Mouse (Mus musculus): Measurements from ENCODE around the gene Thpo.

The Thpo gene

DNA sequence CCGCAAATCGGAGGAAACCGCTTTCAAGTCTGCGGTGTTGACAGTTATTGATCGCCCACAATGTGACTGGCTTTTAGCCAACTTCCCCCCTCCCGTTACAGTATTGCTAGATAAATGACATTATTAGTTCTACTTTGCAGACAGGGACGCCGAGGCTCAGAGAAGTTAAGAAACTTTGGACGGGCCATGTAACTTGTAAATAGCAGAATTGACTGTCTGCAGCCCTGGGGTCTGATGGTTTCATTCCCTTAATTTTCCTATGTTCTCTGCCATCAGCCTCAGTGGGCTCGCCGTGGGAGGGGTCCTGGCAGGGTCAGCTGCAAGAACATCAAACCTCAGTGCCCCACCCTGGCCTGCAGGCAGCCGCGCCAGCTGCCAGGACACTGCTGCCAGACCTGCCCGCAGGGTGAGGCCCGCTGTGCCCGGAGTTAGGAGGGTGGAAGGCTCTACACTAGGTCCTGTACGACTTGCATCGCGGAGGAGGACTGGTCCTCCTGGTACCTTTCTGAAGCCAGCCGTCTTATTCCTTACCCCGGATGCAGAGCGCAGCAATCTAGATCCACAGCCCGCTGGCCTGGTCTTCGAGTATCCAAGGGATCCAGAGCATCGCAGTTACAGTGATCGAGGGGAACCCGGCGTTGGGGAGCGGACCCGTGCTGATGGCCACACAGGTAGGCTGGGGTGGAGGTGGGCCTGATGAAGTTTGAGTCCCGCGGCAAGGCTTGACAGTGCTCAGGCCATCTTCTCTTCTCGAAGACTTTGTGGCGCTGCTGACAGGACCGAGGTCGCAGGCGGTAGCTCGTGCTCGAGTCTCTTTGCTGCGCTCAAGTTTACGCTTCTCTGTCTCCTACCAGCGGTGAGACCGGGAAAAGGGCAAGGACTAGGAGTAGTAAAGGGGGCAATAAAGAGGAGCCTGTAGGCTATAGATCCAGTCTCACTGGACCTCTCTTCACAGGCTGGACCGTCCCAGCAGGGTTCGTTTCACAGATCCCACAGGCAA is at the start of gene Thpo:
Gene Thpo, minus strand, starts transcription at position 781 of the 1,000 bp plus-strand sequence.
- DNase-seq = peak; percentile 65

DNA sequence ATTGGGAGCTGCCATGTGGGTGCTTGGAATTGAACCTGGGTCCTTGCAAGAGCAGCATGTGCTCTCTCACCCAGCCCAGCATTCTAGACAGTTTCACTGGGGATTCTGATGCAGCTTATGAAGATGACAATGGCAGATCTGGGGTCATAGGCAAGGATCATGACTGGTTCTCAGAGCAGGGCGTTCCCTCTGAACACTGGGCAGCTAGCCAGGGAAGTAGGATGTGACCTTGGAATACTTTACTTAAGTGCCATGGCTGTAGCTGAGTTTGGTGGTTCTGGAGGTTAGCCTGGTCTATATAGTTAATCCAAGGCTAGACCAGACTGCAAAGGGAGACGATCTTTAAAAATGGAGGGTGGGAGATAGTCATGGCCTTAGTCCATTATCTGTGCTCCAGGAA is 49.6 kb upstream of the Thpo start:
- DNase-seq = no peak

DNA sequence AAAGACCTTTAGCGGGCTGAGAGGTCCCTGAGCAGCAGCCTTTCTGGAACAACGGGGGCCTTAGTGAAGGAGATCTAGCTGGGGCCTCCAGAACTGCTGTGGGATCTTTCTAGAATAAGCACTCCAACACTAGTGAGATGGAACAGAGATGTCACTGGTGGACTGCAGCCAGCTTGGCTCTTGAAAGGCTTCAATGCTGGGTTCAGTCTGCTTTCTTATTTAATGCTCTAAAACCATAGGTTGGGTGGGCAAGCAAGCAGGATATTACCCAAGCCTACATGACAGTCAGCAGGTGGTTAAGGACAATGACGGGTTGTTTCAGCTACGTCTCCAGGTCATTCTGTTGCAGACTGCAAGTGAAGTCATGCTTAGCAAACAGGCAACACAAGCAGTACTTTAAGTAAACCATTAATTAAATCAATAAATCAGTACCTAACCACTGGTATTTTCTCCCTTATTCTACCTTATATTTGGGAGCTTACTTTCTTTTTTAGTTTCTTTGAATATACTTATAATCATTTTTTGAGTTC is 46.9 kb upstream of the Thpo start:
- DNase-seq = no peak

DNA sequence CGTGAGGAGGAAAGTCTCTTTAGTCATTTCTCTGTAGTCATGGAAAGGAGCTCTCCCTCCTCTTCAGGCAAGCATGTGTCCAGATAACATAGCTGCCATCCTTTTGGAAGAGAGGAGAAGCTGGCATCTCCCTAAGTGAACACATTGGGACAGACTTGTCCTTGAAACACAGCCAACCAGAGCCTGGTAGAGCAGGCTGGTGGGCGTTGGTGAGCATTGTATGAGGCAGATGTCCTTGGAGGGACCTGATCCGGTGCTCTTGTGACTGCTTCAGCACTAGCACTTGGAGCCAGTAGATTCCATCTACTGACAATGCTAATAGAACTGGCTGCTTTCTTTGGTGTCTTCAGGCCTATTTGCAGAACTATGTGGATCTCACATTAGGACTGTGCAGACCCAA is 45.5 kb upstream of the Thpo start:
- peak; percentile 68 for DNase-seq

DNA sequence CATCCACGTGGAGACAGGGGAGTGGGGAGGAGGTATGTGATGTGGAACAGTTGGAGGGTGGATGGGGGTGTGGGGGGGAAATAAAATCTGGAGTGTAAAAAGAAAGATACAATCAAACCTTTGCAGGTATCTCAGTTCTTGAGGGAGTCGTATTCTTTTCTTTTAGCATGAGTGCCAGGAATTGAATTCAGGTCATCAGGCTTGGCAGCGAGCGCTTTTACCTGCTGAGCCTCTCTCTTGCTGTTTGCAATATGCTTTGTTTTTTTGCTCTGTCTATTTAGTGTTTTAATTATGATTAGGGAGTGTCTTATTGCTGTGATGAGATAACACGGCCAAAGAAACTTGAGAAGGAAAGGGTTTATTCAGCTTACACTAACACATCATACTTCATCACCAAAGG is 40.7 kb upstream of the Thpo start:
- DNase-seq = peak; percentile 68

DNA sequence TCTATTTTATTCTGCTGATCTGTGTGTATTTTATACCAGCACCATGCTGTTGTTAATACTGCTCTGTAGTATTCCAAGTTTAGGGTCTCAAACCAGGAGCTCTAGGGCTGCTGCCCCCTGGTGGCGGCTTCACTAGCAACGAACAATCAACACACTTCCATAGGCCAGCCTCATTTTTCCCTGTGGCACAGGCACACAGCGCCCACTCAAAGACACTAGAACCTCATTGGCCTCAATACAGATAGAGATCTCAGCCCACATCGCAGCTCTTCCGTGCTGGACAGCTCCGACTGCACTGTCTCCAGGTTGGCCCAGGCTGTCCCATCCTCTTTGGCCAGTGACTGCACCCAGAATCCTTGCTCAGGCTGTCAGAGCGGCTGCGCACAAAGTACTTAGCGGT is 30.9 kb upstream of the Thpo start:
- DNase-seq = no peak

DNA sequence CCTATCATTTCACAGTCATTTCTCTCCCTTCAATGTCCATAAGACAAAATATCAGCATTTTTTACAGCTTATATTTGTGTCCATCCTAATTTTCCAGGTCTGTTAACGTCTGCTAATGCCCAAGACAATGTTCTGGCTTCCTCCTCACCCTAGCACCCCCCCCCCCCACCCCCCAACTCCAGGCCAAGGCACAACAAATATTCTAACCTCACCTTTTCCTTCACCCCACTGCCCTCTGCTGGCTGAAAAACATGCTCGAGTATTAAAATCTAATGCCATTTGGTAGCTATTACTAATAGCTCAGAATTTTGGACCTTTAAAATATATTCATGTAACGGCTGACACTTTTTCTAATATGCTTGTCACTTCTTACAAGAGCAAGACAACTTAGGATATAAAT is 27.4 kb upstream of the Thpo start:
- DNase-seq = peak; percentile 63

DNA sequence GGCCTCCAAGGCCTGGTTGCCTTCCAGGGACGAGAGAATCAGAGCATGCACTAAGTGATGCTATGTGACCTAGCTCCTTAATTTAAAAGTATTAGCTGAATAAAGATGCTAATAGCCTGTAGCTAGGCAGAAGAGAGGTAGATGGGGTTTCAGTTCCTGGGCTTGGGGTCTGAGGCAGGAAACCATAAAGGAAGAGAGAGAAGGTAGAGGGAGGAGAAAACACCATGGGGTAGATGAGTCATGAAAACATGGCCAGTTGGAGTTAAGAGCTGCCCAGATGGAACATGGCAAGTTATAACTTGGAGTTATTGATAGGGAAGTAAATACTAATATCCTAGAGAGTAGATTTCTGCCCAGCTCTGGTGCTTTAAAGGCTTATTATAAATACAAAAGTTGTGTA is 23.1 kb upstream of the Thpo start:
- no peak for DNase-seq

DNA sequence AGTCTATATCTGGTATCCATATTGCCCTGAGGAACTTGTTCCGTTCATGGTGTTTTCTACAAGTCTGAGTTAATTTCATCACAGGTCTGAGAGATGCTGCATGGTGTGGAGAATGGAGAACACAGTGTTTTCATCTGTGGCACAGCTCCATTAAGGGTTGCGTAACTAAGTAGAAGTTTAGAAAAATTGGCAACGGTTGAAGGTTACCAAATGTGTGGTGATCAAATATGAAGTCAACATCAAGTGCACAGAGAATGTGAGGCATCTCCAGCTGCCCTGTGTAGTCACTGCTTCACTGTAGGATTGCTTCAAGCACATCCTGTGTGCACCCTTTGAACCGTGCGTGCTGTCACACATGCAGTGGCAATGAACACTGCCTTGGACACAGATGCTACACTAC is 21.7 kb upstream of the Thpo start:
- no peak for DNase-seq

DNA sequence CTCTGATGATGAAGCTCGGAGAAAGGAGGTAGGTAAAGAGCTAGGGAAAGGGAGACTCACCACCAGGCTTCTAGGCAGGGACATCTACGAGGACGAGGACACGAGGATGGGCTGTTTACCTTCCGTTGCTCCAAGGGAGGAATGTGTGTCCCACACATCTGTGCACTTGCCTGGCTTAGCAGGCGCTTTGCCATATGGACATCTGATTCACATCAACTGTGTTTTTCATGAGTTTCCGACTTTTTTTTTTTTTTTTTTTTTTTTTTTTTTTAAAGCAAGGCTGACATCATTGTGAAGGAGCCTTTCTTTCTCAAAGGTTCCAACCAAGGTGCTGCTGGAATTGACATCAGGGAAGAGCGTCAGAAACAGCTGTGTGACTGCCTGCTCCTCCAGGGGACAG is 16.2 kb upstream of the Thpo start:
- no peak for DNase-seq

DNA sequence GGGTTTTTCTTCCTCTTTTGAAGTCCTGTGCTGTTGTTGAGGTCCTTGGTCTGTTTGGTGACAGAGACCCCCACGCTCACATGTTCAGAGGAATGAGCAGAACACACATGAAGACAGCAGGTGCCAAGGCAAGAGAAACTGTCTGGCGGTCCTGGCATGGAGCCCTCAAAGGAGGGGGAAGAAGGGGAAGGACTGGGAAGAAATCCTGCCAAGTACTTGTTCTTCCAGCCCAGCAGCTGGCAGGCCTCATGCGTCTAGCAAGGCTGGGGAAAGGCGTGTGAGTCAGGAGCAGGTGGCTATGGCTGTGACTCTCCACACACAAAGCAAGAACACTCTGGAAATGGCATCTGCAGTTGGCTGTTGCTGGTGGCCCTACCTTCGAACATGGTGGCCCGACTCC is 12.3 kb upstream of the Thpo start:
- DNase-seq = no peak

DNA sequence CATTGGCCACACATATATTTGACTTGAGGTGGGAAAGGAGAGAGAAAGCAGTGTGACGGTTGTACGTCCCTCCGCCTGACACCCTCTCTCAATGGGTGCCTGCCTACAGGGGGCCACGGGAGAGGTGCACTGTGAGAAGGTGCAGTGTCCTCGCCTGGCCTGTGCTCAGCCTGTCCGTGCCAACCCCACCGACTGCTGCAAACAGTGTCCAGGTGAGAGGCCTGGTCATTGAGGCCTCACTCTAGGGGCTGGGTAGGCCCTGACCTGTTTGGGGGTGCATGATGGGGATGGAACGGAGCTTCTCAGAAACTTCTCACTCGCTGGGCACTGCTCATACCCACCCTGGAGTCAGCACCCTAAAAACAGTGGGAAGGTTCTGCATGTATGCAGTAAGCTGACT is 5.5 kb upstream of the Thpo start:
- DNase-seq = no peak

DNA sequence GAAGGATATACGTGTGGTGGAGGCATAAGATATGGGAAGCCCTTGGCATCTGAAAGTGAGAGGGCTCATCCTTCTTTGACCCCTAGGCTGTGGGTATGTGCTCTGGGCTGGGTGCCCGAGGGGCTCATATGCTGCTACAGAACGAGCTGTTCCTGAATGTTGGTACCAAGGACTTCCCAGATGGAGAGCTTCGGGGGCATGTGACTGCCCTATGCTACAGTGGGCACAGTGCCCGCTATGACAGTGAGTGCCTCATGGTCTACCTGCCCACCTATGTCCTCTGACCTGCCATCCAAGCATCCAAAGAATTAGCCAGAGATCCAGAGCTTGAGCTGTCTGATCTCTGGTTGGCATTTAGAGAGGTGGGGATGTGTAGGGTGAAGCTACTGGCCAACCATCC is 2.5 kb upstream of the Thpo start:
- no peak for DNase-seq

DNA sequence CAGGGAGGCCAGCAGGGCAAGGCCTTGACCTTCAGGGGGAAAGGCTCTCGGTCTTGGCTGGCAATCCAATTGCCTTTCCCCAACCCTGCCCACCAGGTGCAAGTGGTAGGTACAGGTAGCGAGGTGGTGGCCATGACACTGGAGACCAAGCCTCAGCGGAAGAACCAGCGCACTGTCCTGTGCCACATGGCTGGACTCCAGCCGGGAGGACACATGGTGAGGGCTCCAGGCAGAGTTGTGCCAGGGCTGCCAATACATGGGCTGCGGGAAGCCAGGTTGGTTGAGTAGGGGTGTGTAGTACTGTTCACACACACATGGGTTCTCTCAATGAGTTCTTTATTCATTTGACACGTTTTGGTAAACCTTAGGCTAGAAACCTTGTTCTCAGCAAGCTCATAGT is 1.9 kb upstream of the Thpo start:
- peak; percentile 42 for DNase-seq

DNA sequence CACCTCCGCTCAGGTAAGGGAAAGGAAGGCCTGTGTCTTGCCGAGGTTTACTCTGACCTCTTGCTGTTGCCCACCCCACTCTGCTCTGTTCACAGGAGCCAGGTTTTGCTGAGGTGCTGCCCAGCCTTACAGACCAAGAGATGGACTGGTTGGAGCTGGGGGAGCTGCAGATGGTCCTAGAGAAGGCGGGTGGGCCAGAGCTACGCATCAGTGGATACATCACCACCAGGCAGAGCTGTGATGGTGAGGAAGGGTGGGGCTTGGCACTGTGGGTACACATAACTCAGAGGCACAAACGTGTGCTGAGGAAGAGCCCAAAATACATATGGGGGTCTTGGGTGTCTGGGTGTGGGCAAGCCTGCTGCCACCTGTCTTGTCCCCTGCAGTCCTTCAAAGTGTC is 1.3 kb upstream of the Thpo start:
- no peak for DNase-seq

DNA sequence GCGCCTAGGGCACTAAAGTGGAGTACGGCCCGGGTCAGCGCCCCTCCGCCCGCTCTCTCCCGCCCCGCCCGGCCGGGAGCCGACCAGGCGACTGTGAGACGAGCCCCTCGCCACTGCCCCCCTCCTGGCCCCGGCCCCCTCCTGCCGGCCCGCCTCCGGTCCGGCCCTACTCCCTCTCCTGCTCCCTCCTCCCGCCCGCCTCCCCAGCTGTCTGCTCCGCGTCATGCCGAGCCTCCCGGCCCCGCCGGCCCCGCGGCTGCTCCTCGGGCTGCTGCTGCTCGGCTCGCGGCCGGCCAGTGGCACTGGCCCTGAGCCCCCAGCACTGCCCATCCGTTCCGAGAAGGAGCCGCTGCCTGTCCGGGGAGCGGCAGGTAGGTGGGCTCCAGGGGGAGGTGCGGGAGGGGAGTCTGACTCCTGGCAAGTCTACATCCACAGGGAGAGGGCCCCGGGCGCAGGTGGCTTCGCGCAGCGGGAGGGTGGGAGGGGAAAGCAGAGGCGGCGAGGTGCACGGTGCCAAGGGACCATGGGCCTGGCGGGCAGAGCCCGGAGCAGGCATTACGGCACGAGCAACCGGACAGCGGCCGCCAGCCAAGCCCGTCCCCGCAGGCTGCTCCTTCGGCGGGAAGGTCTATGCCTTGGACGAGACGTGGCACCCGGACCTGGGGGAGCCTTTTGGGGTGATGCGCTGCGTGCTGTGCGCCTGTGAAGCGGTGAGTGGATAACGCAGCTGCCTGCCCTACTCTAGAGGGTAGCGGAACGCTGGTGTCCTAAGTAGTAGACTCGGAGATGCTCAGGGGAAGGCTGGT is 1.2 kb downstream of the Thpo start, which contains the start of gene Chrd:
Gene Chrd, plus strand, starts transcription at position 203 of the 806 bp plus-strand sequence.
- DNase-seq = peak; percentile 84

DNA sequence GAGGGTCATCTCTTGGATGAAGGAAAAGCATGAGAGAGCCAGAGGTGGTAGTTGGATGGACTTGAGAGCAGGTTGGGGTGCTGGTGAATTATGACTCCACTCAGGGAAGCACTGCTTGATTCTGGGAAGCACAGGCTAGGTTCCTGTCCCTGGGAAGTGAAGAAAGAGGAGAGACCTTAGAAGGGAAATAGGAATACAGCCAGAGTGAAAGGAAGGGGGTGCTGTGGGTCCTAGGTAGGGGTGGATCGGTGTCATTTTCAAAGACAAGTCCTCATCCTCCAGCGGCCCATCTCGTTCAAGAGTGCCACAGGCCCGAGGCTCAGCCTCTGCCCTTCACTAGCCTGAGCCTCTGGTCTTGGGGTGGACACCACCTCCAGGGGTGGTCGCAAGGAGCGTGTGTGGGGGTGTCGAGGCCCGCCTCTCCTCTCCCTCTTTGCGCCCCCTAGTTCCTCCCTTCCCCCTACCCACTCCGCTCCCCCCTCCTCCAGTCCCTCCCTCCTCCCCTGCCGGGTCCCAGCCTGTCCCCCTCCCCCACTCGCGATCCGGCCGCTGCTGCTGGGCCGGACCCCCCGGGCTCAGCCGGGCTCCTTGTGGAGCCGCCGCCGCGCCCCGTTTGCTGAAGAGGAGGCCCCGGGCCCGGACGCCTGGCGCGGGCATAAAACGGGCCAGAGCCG is 1.9 kb downstream of the Thpo start:
- DNase-seq = no peak

DNA sequence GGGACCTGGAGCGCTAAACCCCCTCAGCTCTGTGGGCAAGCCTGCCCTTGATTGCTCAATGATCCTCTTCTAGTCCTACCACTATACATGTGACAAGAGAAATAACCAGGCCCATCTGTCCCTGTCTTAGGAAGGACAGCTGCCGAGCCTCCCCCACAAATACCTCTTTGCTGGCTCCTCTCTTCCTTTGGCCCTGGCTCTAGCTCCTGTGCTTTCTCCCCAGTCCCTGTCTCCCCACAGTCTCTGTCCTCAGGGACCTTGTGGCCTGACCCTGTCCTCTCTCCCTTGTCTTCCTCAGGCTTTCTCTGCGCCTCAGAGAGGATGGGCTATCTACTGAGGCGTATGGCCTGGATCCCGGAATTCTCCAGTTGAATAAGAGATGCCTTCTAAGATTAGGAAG is 2.6 kb downstream of the Thpo start:
- no peak for DNase-seq

DNA sequence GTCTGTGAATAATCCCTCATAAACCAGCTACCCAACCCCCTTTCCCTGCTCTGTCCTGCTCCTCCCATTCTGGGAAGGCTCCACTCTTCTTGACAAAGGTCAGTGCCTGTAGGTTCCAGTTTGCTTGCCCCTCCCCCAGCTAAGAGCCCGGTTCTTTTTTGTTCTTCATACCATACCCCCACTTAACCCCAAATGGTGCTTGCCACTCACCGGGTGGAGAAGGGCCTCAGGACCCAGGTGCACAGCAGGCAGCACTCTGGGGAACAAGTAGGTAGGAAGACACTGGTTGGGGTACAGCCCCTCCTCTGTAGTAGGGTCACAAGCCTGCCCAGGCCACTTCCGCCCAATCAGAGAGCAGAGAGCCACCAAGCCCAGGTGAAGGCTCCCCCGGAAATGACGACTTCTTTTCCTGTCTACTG is 4.0 kb downstream of the Thpo start:
- DNase-seq = no peak

DNA sequence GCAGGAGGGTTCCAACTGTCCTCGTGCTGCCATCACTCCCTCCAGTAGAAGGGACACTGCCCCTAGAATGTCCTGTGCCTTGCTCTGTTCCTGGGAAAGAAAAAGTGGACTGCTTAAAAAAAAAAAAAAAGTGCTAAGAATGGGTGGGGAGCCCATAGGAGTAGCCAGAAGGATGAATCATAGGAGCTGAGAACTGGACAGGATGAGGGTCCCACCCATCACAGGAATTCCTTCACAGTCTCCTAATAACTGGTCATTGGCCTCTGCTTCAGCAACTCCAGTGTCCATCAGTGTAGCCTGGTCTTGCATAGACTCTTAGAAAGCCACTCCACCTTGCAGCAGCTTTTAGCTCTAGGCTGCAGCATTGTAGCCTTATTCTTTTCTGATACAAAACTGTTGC is 7.9 kb downstream of the Thpo start:
- no peak for DNase-seq

DNA sequence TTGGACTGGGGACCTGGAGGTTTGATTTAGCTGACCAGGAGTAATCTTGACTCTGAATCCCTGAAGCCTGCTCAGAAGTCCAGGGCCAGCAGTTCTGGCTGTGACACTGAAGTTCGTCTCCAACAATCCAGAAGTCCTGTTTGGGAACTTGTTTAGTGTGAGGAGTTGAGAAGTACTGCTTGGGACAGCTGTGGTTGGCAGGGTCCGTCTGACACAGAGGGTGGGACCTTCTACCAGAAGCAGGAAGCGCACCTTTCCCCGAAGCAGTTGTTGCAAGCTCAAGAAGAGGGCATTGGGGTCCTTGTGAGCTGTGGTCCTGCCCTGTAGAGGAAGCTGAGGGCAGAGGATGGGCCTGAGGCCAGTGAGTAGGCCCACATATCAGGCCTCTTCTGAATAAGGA is 8.6 kb downstream of the Thpo start:
- DNase-seq = no peak

DNA sequence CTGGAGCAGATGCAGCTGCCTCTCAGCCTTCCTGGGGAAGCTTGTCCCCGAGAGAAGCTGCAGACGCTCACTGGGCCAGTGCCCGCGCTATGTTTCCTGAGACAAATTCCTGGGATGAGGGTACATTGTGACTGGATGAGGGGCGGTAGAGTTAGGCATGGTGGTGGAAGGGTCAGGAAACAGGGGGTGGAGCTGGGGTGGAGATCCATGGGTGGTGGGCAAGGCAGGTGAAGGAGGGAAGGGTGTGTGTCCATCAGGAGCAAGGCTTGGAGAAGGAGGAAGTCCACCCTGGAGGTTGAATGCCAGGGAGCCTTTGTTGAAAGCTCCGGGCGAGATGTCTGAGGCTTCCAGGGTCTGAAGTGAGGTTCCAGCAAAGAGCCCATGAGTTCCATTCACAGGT is 9.0 kb downstream of the Thpo start:
- DNase-seq = no peak

DNA sequence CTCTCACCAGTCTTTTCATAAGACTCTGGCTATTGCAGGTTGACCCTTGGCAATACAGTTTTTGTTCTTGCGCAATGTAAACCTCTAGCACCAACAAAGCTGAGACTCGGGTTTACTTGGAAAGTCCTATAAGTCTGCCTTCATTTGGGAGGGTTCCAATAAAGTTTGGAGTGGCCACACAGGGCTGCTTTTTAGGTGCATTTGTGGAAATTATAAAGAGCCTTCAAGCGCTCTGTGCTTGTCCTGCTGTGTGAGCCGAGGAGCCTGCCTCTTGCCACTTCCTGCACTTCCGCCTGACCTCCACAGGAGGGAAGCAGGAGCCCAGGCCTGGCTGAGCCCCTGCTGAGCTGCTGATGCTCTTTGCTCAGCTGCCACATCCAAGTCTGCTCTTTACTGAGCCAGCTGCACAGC is 10.0 kb downstream of the Thpo start:
- no peak for DNase-seq

Measured in cerebellum, adult 9-11 months (tissue).